Mouse (Mus musculus): Measurements from ENCODE around the gene Ifrd2. TPM values are rescaled to one million over a fixed set of nuclear protein-coding genes. Genes with fewer than 3 reads are reported as not detected.

Ifrd2 gene
- polyA plus RNA-seq, 1 experiment from 2014 or later, result 45.9 TPM

- Histone ChIP-seq H3K9ac (no peak overlapping the region), H3K4me2 (no peak overlapping the region), H3K27ac (no peak overlapping the region), H3K27me3 (no peaks in the 10 kb centered on the region), H3K9me3 (no peaks in the 10 kb centered on the region), H3K36me3 (peaks cover 28% of the 10 kb centered on the region), H3K4me3 (no peak overlapping the region), H3K4me1 (peaks cover 53% of the 10 kb centered on the region)
- 91% methylated on average over 12 of the region's 12 CpGs for WGBS
- ATAC-seq (ENCODE audit: insufficient number of reproducible peaks, low FRiP score, low TSS enrichment, low read depth), result no peak
Measured at GRCm38 (mm10) chr9:107544729-107545128, 42.7 kb upstream of the Ifrd2 start.

GRCm38 (mm10) chr9:107545199-107545598, 42.2 kb upstream of the Ifrd2 start:
- H3K9me3 ChIP-seq, result no peaks in the 10 kb centered on the region
- ATAC-seq (ENCODE audit: insufficient number of reproducible peaks, low FRiP score, low TSS enrichment, low read depth), result no peak
- peaks cover 54% of the 10 kb centered on the region for H3K4me1 ChIP-seq
- no peak overlapping the region for H3K4me2 ChIP-seq
- H3K36me3 ChIP-seq, result peaks cover 23% of the 10 kb centered on the region
- no peak overlapping the region for H3K27ac ChIP-seq
- no peak overlapping the region for H3K9ac ChIP-seq
- H3K27me3 ChIP-seq, result no peaks in the 10 kb centered on the region
- H3K4me3 ChIP-seq, result no peak overlapping the region
- WGBS, result 80% methylated on average over 10 of the region's 10 CpGs

GRCm38 (mm10) chr9:107545602-107546001, 41.8 kb upstream of the Ifrd2 start:
- Histone ChIP-seq H3K27ac (no peak overlapping the region), H3K9ac (no peak overlapping the region), H3K9me3 (no peaks in the 10 kb centered on the region), H3K4me1 (peaks cover 57% of the 10 kb centered on the region), H3K4me3 (no peak overlapping the region), H3K27me3 (no peaks in the 10 kb centered on the region), H3K4me2 (no peak overlapping the region), H3K36me3 (peaks cover 21% of the 10 kb centered on the region)
- 10% methylated on average over 3 of the region's 3 CpGs for WGBS
- ATAC-seq (ENCODE audit: insufficient number of reproducible peaks, low FRiP score, low TSS enrichment, low read depth), result no peak

GRCm38 (mm10) chr9:107547026-107547425, 40.4 kb upstream of the Ifrd2 start, which contains the start of gene Zmynd10:
TSS of gene Zmynd10 (plus strand) at chr9:107547298.
- no peak within 1 kb of the TSS for H3K9ac ChIP-seq
- 1% methylated on average over 20 of the region's 20 CpGs for WGBS

GRCm38 (mm10) chr9:107547957-107548356, 39.5 kb upstream of the Ifrd2 start:
- no peak overlapping the region for H3K4me3 ChIP-seq
- WGBS, result 75% methylated on average over 5 of the region's 5 CpGs
- ATAC-seq (ENCODE audit: insufficient number of reproducible peaks, low FRiP score, low TSS enrichment, low read depth), result no peak

More at GRCm38 (mm10) chr9:107547026-107547425, 40.4 kb upstream of the Ifrd2 start, which contains the start of gene Zmynd10:
- no peaks in the 10 kb centered on the region for H3K9me3 ChIP-seq
- ATAC-seq (ENCODE audit: insufficient number of reproducible peaks, low FRiP score, low TSS enrichment, low read depth), result 0 out of 2 replicates have a peak, but pooled peaks have one; percentile 28
- H3K36me3 ChIP-seq, result peaks cover 21% of the 10 kb centered on the region
- peak within 1 kb of the TSS; percentile 52 for H3K27ac ChIP-seq
- H3K4me2 ChIP-seq, result peak within 1 kb of the TSS; percentile 49
- peak within 1 kb of the TSS; percentile 19 for H3K4me3 ChIP-seq
- H3K27me3 ChIP-seq, result no peaks in the 10 kb centered on the region
- H3K4me1 ChIP-seq, result peaks cover 61% of the 10 kb centered on the region

GRCm38 (mm10) chr9:107548820-107549219, 38.6 kb upstream of the Ifrd2 start:
- Histone ChIP-seq H3K4me2 (no peak overlapping the region), H3K4me3 (no peak overlapping the region), H3K4me1 (peaks cover 69% of the 10 kb centered on the region), H3K9me3 (no peaks in the 10 kb centered on the region), H3K9ac (no peak overlapping the region), H3K27ac (no peak overlapping the region), H3K27me3 (no peaks in the 10 kb centered on the region), H3K36me3 (peaks cover 16% of the 10 kb centered on the region)
- ATAC-seq (ENCODE audit: insufficient number of reproducible peaks, low FRiP score, low TSS enrichment, low read depth), result no peak
- 88% methylated on average over 10 of the region's 10 CpGs for WGBS

More at GRCm38 (mm10) chr9:107547957-107548356, 39.5 kb upstream of the Ifrd2 start:
- Histone ChIP-seq H3K27me3 (no peaks in the 10 kb centered on the region), H3K9ac (no peak overlapping the region), H3K36me3 (peaks cover 21% of the 10 kb centered on the region), H3K4me2 (no peak overlapping the region), H3K27ac (no peak overlapping the region), H3K4me1 (peaks cover 63% of the 10 kb centered on the region), H3K9me3 (no peaks in the 10 kb centered on the region)

- no peak overlapping the region for H3K27ac ChIP-seq
- H3K9ac ChIP-seq, result no peak overlapping the region
- H3K4me2 ChIP-seq, result no peak overlapping the region
- no peaks in the 10 kb centered on the region for H3K9me3 ChIP-seq
- no peak overlapping the region for H3K4me3 ChIP-seq
- H3K36me3 ChIP-seq, result peaks cover 10% of the 10 kb centered on the region
- peaks cover 72% of the 10 kb centered on the region for H3K4me1 ChIP-seq
- no peaks in the 10 kb centered on the region for H3K27me3 ChIP-seq
- ATAC-seq (ENCODE audit: insufficient number of reproducible peaks, low FRiP score, low TSS enrichment, low read depth), result no peak
- WGBS, result 77% methylated on average over 20 of the region's 20 CpGs
Measured at GRCm38 (mm10) chr9:107549297-107550074, 38.0 kb upstream of the Ifrd2 start.

- H3K9ac ChIP-seq, result peak overlapping the region; percentile 55; the same call in 1 of the 2 replicates
- peak overlapping the region; percentile 97 for H3K27ac ChIP-seq
- peak overlapping the region; percentile 72 for H3K4me3 ChIP-seq
- peak overlapping the region; percentile 89 for H3K4me2 ChIP-seq
- WGBS, result 33% methylated on average over 23 of the region's 23 CpGs
- peaks cover 67% of the 10 kb centered on the region for H3K4me1 ChIP-seq
- no peaks in the 10 kb centered on the region for H3K27me3 ChIP-seq
- ATAC-seq (ENCODE audit: insufficient number of reproducible peaks, low FRiP score, low TSS enrichment, low read depth), result no peak
- H3K9me3 ChIP-seq, result no peaks in the 10 kb centered on the region
- no peaks in the 10 kb centered on the region for H3K36me3 ChIP-seq
Measured at GRCm38 (mm10) chr9:107550491-107551116, 36.8 kb upstream of the Ifrd2 start.

GRCm38 (mm10) chr9:107551117-107551889, 36.1 kb upstream of the Ifrd2 start, which contains the start of gene Rassf1:
TSS of gene Rassf1 (plus strand) at chr9:107551555.
- peak within 1 kb of the TSS; percentile 89 for H3K4me2 ChIP-seq
- H3K36me3 ChIP-seq, result no peaks in the 10 kb centered on the region
- WGBS, result 1% methylated on average over 62 of the region's 63 CpGs
- H3K27ac ChIP-seq, result peak within 1 kb of the TSS; percentile 97
- no peaks in the 10 kb centered on the region for H3K9me3 ChIP-seq
- no peaks in the 10 kb centered on the region for H3K27me3 ChIP-seq
- ATAC-seq (ENCODE audit: insufficient number of reproducible peaks, low FRiP score, low TSS enrichment, low read depth), result peak; percentile 53
- peak within 1 kb of the TSS; percentile 55 for H3K9ac ChIP-seq
- peak within 1 kb of the TSS; percentile 72 for H3K4me3 ChIP-seq
- peaks cover 72% of the 10 kb centered on the region for H3K4me1 ChIP-seq

GRCm38 (mm10) chr9:107551890-107552355, 35.5 kb upstream of the Ifrd2 start:
- peak overlapping the region; percentile 72 for H3K4me3 ChIP-seq
- H3K4me1 ChIP-seq, result peaks cover 72% of the 10 kb centered on the region
- H3K27me3 ChIP-seq, result no peaks in the 10 kb centered on the region
- H3K9me3 ChIP-seq, result no peaks in the 10 kb centered on the region
- 7% methylated on average over 8 of the region's 8 CpGs for WGBS
- H3K4me2 ChIP-seq, result peak overlapping the region; percentile 89
- peak overlapping the region; percentile 55 for H3K9ac ChIP-seq
- no peaks in the 10 kb centered on the region; the same call in 1 of the 2 replicates for H3K36me3 ChIP-seq
- peak overlapping the region; percentile 97 for H3K27ac ChIP-seq
- no peak for ATAC-seq (ENCODE audit: insufficient number of reproducible peaks, low FRiP score, low TSS enrichment, low read depth)

GRCm38 (mm10) chr9:107552690-107553393, 34.6 kb upstream of the Ifrd2 start:
- ATAC-seq (ENCODE audit: insufficient number of reproducible peaks, low FRiP score, low TSS enrichment, low read depth), result no peak
- 70% methylated on average over 5 of the region's 5 CpGs for WGBS
- Histone ChIP-seq H3K9ac (no peak overlapping the region), H3K27me3 (no peaks in the 10 kb centered on the region), H3K27ac (peak overlapping the region; percentile 97), H3K9me3 (no peaks in the 10 kb centered on the region), H3K36me3 (peaks cover 9% of the 10 kb centered on the region), H3K4me3 (peak overlapping the region; percentile 72), H3K4me1 (peaks cover 69% of the 10 kb centered on the region), H3K4me2 (peak overlapping the region; percentile 89)
